Comparison of ENCODE assay signal across 8 mouse cellular contexts in genomic region chr3:31056651-31057627, GRCm38 (mm10). TPM values are rescaled to one million over a fixed set of nuclear protein-coding genes. Genes with fewer than 3 reads are reported as not detected.
A peak's percentile ranks its signal among the peaks of the same experiment; 100 is the strongest.
DNase-seq lines count a peak whose midpoint lies in the region; ATAC-seq lines count a peak whose summit lies in the region.

No protein-coding gene starts in this region.

- peak; percentile 70 for DNase-seq in 3134 (ENCODE audit: extremely low read depth, insufficient read length, low spot score)
- peak; percentile 89 for DNase-seq in adrenal gland, postnatal 14 days
- peak; percentile 93 for DNase-seq in embryonic facial prominence, embryonic 11.5 days (ENCODE audit: low spot score)
- peak; percentile 89 for DNase-seq in kidney, adult 11 months
- peak; percentile 77 for DNase-seq in limb, embryonic 10.5 days (ENCODE audit: low spot score)
- peak; percentile 43 for DNase-seq in spleen, adult 12 weeks (ENCODE audit: low spot score)

- ATAC-seq in embryonic facial prominence, embryonic 11.5 days (replicated peaks; ENCODE audit: insufficient number of reproducible peaks, low FRiP score, low TSS enrichment, low read depth): peak; percentile 86
- ATAC-seq in granulocyte monocyte progenitor cell, adult 5-6 weeks (replicated peaks; ENCODE audit: poor library complexity, severe bottlenecking): peak; percentile 63
- ATAC-seq in midbrain, embryonic 13.5 days: peak; percentile 91

- no peaks in the 10 kb centered on the region for H3K27me3 ChIP-seq in embryonic facial prominence, embryonic 11.5 days (ENCODE audit: control insufficient read depth, insufficient read depth, low read length)
- H3K27me3 ChIP-seq in limb, embryonic 10.5 days (ENCODE audit: low read depth, poor library complexity, severe bottlenecking): no peaks in the 10 kb centered on the region
- H3K27me3 ChIP-seq in midbrain, embryonic 13.5 days: no peaks in the 10 kb centered on the region

- H3K4me2 ChIP-seq in embryonic facial prominence, embryonic 11.5 days (ENCODE audit: low read depth, low read length): peak overlapping the region; percentile 47
- peak overlapping the region; percentile 48 for H3K4me2 ChIP-seq in midbrain, embryonic 13.5 days (replicated peaks)

- H3K4me1 ChIP-seq in embryonic facial prominence, embryonic 11.5 days (ENCODE audit: control insufficient read depth, insufficient read depth, low read length): no peaks in the 10 kb centered on the region
- H3K4me1 ChIP-seq in limb, embryonic 10.5 days: peaks cover 5% of the 10 kb centered on the region; the same call in 1 of the 2 replicates
- H3K4me1 ChIP-seq in midbrain, embryonic 13.5 days (replicated peaks): no peaks in the 10 kb centered on the region; the same call in 1 of the 2 replicates

- H3K36me3 ChIP-seq in embryonic facial prominence, embryonic 11.5 days (replicated peaks; ENCODE audit: control insufficient read depth, insufficient read depth, low read depth, low read length): no peaks in the 10 kb centered on the region
- H3K36me3 ChIP-seq in limb, embryonic 10.5 days: no peaks in the 10 kb centered on the region
- no peaks in the 10 kb centered on the region for H3K36me3 ChIP-seq in midbrain, embryonic 13.5 days

- WGBS in embryonic facial prominence, embryonic 11.5 days: 2% methylated on average over 30 of the region's 30 CpGs
- 4% methylated on average over 30 of the region's 30 CpGs for WGBS in limb, embryonic 10.5 days
- WGBS in midbrain, embryonic 13.5 days: 5% methylated on average over 30 of the region's 30 CpGs

- peak overlapping the region; percentile 38 for H3K4me3 ChIP-seq in embryonic facial prominence, embryonic 11.5 days (ENCODE audit: low read depth, low read length)
- peak overlapping the region; percentile 53 for H3K4me3 ChIP-seq in limb, embryonic 10.5 days
- peak overlapping the region; percentile 30 for H3K4me3 ChIP-seq in midbrain, embryonic 13.5 days (replicated peaks)

- no peak overlapping the region for H3K27ac ChIP-seq in embryonic facial prominence, embryonic 11.5 days (replicated peaks; ENCODE audit: low read depth, low read length)
- peak overlapping the region; percentile 82 for H3K27ac ChIP-seq in limb, embryonic 10.5 days
- H3K27ac ChIP-seq in midbrain, embryonic 13.5 days: peak overlapping the region; percentile 17; the same call in 1 of the 2 replicates

- H3K9ac ChIP-seq in embryonic facial prominence, embryonic 11.5 days (replicated peaks; ENCODE audit: low read length): peak overlapping the region; percentile 55
- H3K9ac ChIP-seq in midbrain, embryonic 13.5 days (replicated peaks): no peak overlapping the region

- H3K9me3 ChIP-seq in embryonic facial prominence, embryonic 11.5 days (replicated peaks; ENCODE audit: control insufficient read depth, low read length): no peaks in the 10 kb centered on the region
- H3K9me3 ChIP-seq in limb, embryonic 10.5 days (replicated peaks): no peaks in the 10 kb centered on the region
- no peaks in the 10 kb centered on the region for H3K9me3 ChIP-seq in midbrain, embryonic 13.5 days

RNA-seq across cellular contexts. Expression of gene Skil, which starts 37.9 kb away (rescaled TPM):
- total RNA-seq in adrenal gland, postnatal 14 days (2021): 48.4 and 54.3 TPM in 2 replicates
- polyA plus RNA-seq in embryonic facial prominence, embryonic 11.5 days (2014; fragmentation: Nextera tagmentation; extraction: Ambion mirVana): 34.8 and 37.7 TPM in 2 replicates
- total RNA-seq in granulocyte monocyte progenitor cell, adult 5-6 weeks (2014; fragmentation: Nextera tagmentation): 5.0 and 7.4 TPM in 2 replicates
- total RNA-seq in granulocyte monocyte progenitor cell, adult 5-6 weeks (2017): 9.2 and 10.5 TPM in 2 replicates
- 22.3 and 28.9 TPM in 2 replicates for polyA plus RNA-seq in limb, embryonic 10.5 days (2016; fragmentation: Nextera tagmentation; extraction: Ambion mirVana)
- polyA plus RNA-seq in midbrain, embryonic 13.5 days (2015; fragmentation: Nextera tagmentation; extraction: Ambion mirVana): 36.8 and 41.1 TPM in 2 replicates

Comparison
In these comparisons a context has a peak if more than half of its experiments do, and no peak if none do; other contexts are left out.
1. DNase-seq: peak in every context shown above with its lines; median percentile 93 in embryonic facial prominence, embryonic 11.5 days; 89 in adrenal gland, postnatal 14 days; 89 in kidney, adult 11 months; 77 in limb, embryonic 10.5 days; 70 in 3134; 43 in spleen, adult 12 weeks.